Mouse (Mus musculus) myocyte (in vitro differentiated cells): ENCODE data around the gene Anapc11. TPM values are rescaled to one million over a fixed set of nuclear protein-coding genes. Genes with fewer than 3 reads are reported as not detected.

Experiments used
- H3K27me3 ChIP-seq: one replicate; pipeline ENCODE4 v1.6.1; 2011; ENCODE audit not compliant: control insufficient read depth, insufficient read depth, insufficient read length
- H3K36me3 ChIP-seq: one replicate; pipeline ENCODE4 v1.6.1; 2011; ENCODE audit not compliant: control insufficient read depth, insufficient read depth
- H3K4me2 ChIP-seq: one replicate; pipeline ENCODE4 v1.6.1; 2011; ENCODE audit warnings: low read depth, control low read depth
- H3K4me3 ChIP-seq: one replicate; pipeline ENCODE4 v1.5.1; 2011; ENCODE audit warnings: mild to moderate bottlenecking, control low read depth, moderate library complexity
- H3K79me2 ChIP-seq: one replicate; pipeline ENCODE4 v1.6.1; 2011; ENCODE audit not compliant: control insufficient read depth, insufficient read depth
- H3ac ChIP-seq: one replicate; pipeline ENCODE4 v1.6.1; 2011; ENCODE audit not compliant: control insufficient read depth, insufficient read length
- CEBPB ChIP-seq: IDR thresholded peaks from 2 replicates; pipeline ENCODE4 v1.6.1; 2011; ENCODE audit warnings: mild to moderate bottlenecking, moderate library complexity; ENCODE audit not compliant: poor library complexity, insufficient read depth, severe bottlenecking
- E2F4 ChIP-seq: IDR thresholded peaks from one replicate; pipeline ENCODE4 v1.6.1; 2011; ENCODE audit warnings: mild to moderate bottlenecking, control low read depth, moderate library complexity; ENCODE audit not compliant: insufficient read depth
- MAX ChIP-seq: IDR thresholded peaks from one replicate; pipeline ENCODE4 v1.6.1; 2011; ENCODE audit warnings: low read depth, mild to moderate bottlenecking, control low read depth
- MYOD1 ChIP-seq, 3 experiments: IDR thresholded peaks; one replicate each; pipeline ENCODE4 v1.6.1; 2011; ENCODE audit warnings: control low read depth in 2 of 3, low read depth in 2 of 3, mild to moderate bottlenecking in 2 of 3, moderate library complexity in 1 of 3; ENCODE audit not compliant: insufficient read length in 2 of 3, control insufficient read depth in 1 of 3
- MYOG ChIP-seq, 3 experiments: IDR thresholded peaks; one replicate each; pipeline ENCODE4 v1.6.1; 2011; ENCODE audit warnings: control low read depth in 2 of 3, low read depth in 2 of 3, mild to moderate bottlenecking in 2 of 3; ENCODE audit not compliant: insufficient read length in 2 of 3, control insufficient read depth in 1 of 3, insufficient read depth in 1 of 3
- POLR2A ChIP-seq: IDR thresholded peaks from one replicate; pipeline ENCODE4 v1.6.1; 2011; ENCODE audit warnings: low read depth, mild to moderate bottlenecking, control low read depth, moderate library complexity; ENCODE audit not compliant: insufficient read length
- POLR2AphosphoS2 ChIP-seq: IDR thresholded peaks from one replicate; pipeline ENCODE4 v1.6.1; 2011; ENCODE audit warnings: low read depth, control low read depth; ENCODE audit not compliant: insufficient read length
- REST ChIP-seq: IDR thresholded peaks from one replicate; pipeline ENCODE4 v1.6.1; 2011; ENCODE audit warnings: mild to moderate bottlenecking, control low read depth, moderate library complexity; ENCODE audit not compliant: insufficient read depth, insufficient read length
- SRF ChIP-seq: IDR thresholded peaks from one replicate; pipeline ENCODE4 v1.6.1; 2011; ENCODE audit warnings: low read depth; ENCODE audit not compliant: control insufficient read depth, insufficient read length
- TCF12 ChIP-seq: IDR thresholded peaks from one replicate; pipeline ENCODE4 v1.6.1; 2011; ENCODE audit warnings: mild to moderate bottlenecking, control low read depth; ENCODE audit not compliant: poor library complexity, insufficient read depth, severe bottlenecking
- TCF3 ChIP-seq: IDR thresholded peaks from one replicate; pipeline ENCODE4 v1.6.1; 2011; ENCODE audit warnings: low read depth, control low read depth; ENCODE audit not compliant: insufficient read length
- USF1 ChIP-seq: IDR thresholded peaks from one replicate; pipeline ENCODE4 v1.6.1; 2011; ENCODE audit warnings: low read depth, mild to moderate bottlenecking, control low read depth, moderate library complexity
- polyA plus RNA-seq: library from polyadenylated mRNA; unstranded; fragments of >200 nt; fragmentation: generic; extraction: Trizol; gene quantifications from one replicate; pipeline ENCODE4 v1.2.1, GENCODE M21; 2012; ENCODE audit warnings: missing spikeins

Anapc11 gene
- polyA plus RNA-seq, 1 experiment, result 184 TPM

DNA sequence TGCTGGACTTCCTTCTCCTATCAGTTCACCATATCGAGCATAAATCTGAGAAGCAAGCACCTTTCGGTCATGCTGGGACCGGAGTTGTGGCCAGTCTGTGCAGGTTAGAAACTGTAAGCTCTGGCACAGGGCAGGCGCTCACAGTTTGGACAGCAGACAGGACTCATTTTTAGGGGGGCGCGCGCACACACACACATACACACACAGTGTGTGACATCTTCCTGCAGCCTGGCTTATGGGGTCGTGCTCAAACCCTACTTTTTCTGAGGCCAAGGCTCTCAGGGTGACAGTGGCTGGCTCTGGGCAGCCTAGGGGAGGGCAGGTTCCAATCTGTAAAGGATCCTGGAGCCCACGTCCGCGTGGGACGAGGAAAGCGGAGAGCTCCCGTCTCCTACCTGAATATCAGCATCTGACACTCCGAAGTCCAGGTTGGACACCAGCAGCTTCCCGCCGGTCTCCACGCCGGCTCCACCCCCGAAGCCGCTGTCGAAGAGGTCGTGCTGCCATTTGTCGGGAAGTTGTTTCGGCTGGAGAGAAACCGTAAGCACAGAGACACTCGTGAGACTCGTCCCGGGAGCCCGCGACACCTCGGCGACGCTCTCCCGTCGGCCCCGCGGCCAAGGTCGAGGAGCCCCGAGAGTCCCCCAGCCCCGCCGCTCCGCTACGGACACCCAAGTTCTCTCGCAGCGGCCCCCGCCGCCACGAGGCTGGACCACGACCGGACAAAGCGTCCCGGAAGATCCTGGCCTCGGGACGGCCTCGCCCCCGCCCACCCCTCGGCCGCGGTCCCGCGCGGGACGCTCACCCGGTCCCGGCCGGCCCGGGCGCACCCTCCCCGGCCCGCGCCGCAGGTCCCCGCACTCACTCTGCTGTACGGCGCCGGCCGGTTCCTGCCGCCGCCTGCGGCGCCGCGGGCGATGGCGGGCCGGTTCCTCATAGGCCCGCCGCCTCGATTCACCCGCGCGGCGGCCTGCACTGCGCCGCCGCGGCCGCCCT, 683 bp upstream of the Anapc11 start:
- Histone ChIP-seq H3K4me3 (peak overlapping the region; percentile 57), H3K36me3 (peaks cover 52% of the 10 kb centered on the region), H3ac (peak overlapping the region; percentile 83), H3K4me2 (peak overlapping the region; percentile 96), H3K27me3 (no peaks in the 10 kb centered on the region), H3K79me2 (peaks cover 71% of the 10 kb centered on the region)
- TF ChIP-seq MYOG (IDR thresholded peaks at IDR 0.05; ENCODE audit: control insufficient read depth in 1 of 3, insufficient read depth in 1 of 3, insufficient read length in 2 of 3, low read depth in 2 of 3) (no peak), SRF (no peak), MYOD1 (IDR thresholded peaks at IDR 0.05; ENCODE audit: control insufficient read depth in 1 of 3, insufficient read length in 2 of 3, low read depth in 2 of 3) (peak in 1 of 3 experiments; percentile 1)

DNA sequence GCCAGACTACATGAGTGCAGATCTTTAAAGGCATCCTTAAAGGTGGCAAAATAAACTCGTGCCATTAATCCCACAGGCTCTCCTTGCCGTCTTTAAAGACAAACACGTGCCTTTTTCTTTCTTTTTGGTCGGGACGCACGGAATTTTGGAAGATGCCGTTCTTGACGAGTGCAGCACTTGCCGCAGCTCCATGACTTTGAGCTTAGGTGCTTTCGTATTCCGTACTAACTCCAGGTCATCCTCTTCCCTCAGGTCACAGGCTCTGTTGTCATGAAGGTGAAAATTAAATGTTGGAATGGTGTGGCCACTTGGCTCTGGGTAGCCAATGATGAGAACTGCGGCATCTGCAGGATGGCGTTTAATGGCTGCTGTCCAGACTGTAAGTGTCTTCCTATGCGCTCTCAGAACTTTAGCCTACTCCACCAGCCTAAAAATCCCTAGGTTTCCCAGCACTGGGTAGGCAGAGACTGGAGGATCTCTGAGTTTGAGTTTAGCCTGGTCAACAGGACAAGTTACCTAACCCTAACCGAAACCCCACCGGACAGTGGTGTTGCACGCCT, 849 bp downstream of the Anapc11 start:
- Histone ChIP-seq H3K4me2 (peak overlapping the region; percentile 100), H3K27me3 (no peaks in the 10 kb centered on the region), H3ac (peak overlapping the region; percentile 83), H3K79me2 (peaks cover 55% of the 10 kb centered on the region), H3K4me3 (peak overlapping the region; percentile 57), H3K36me3 (peaks cover 36% of the 10 kb centered on the region)
- TF ChIP-seq TCF3, result no peak
- TF ChIP-seq REST, result no peak
- no peak for TF ChIP-seq CEBPB

DNA sequence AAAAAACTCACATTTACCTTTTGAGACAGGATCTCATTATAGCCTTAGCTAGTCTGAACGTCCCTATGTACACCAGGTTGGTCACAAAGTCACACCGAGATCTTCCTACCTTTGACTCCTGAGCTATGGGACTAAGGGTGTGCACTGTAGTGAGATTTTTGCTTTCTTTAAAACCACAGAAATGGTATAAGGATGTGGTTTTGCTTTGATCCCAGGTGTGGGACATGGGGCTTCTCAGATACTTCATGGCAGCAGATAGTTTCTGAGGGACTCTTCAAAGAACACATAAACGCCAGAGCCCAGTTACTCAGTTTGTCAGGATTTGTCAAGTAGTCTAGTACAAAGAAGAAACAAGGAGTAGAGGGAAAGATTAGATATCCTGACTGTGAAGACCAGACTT, 2.5 kb downstream of the Anapc11 start:
- Histone ChIP-seq H3K4me2 (no peak overlapping the region), H3K79me2 (peaks cover 40% of the 10 kb centered on the region), H3K27me3 (no peaks in the 10 kb centered on the region), H3K36me3 (peaks cover 22% of the 10 kb centered on the region), H3K4me3 (no peak overlapping the region), H3ac (no peak overlapping the region)
- TF ChIP-seq USF1 (no peak), MYOD1 (IDR thresholded peaks at IDR 0.05; ENCODE audit: control insufficient read depth in 1 of 3, insufficient read length in 2 of 3, low read depth in 2 of 3) (no peak), TCF12 (no peak), TCF3 (no peak), MYOG (IDR thresholded peaks at IDR 0.05; ENCODE audit: control insufficient read depth in 1 of 3, insufficient read depth in 1 of 3, insufficient read length in 2 of 3, low read depth in 2 of 3) (no peak), CEBPB (no peak), MAX (no peak), REST (no peak), POLR2A (no peak), SRF (no peak), E2F4 (no peak), POLR2AphosphoS2 (no peak)

DNA sequence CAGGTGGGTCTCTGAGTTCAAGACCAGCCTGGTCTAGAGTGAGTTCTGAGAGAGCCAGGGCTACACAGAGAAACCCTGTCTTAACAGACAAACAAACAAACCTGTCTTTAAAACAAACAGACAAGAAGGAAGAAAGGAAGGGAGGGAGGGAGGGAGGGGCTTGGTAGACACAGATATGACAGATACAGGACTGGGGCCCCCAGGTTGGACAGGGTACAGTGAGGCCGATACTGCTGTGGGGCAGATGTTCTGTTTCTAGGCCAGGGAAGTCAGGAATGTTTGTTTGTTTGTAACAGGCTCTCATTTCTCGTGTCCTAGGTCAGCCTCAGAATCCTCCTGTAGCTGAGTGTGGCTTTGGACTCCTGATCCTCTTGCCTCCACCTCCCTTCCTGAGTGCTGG, 5.3 kb downstream of the Anapc11 start:
- peaks cover 13% of the 10 kb centered on the region for H3K36me3 ChIP-seq
- no peaks in the 10 kb centered on the region for H3K27me3 ChIP-seq
- H3ac ChIP-seq, result no peak overlapping the region
- H3K4me2 ChIP-seq, result no peak overlapping the region
- no peak overlapping the region for H3K4me3 ChIP-seq
- TF ChIP-seq TCF3 (no peak), USF1 (no peak), MAX (no peak), POLR2AphosphoS2 (no peak), MYOG (IDR thresholded peaks at IDR 0.05; ENCODE audit: control insufficient read depth in 1 of 3, insufficient read depth in 1 of 3, insufficient read length in 2 of 3, low read depth in 2 of 3) (no peak), MYOD1 (IDR thresholded peaks at IDR 0.05; ENCODE audit: control insufficient read depth in 1 of 3, insufficient read length in 2 of 3, low read depth in 2 of 3) (no peak), CEBPB (no peak), TCF12 (no peak), REST (no peak), E2F4 (no peak), SRF (no peak), POLR2A (no peak)
- H3K79me2 ChIP-seq, result peaks cover 18% of the 10 kb centered on the region

DNA sequence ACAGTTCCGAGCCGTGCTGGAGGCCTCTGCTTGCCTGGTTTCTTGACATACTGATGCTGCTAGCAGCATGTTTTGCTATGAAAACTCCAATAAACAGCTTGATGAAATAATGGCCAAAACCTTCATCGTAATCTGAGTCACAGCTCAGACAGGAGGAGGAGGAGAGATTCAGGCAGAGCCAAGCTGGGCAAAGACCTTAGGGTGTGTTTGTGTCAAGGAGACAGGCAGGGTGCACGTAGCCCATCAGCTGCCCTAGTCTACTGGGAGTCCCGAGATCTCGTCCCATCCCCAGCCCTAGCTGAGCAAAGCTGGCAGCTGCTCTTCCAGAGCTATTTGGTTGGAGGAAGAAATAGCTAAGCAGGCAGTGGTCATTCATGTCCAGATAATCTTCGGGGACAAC, 7.4 kb downstream of the Anapc11 start:
- Histone ChIP-seq H3K4me3 (no peak overlapping the region), H3ac (no peak overlapping the region), H3K79me2 (no peaks in the 10 kb centered on the region), H3K27me3 (no peaks in the 10 kb centered on the region), H3K4me2 (no peak overlapping the region), H3K36me3 (peaks cover 14% of the 10 kb centered on the region)
- TF ChIP-seq TCF12 (no peak), MYOG (IDR thresholded peaks at IDR 0.05; ENCODE audit: control insufficient read depth in 1 of 3, insufficient read depth in 1 of 3, insufficient read length in 2 of 3, low read depth in 2 of 3) (peak in 1 of 3 experiments; percentile 6), TCF3 (no peak), USF1 (no peak)
